Mouse (Mus musculus) retina, embryonic 14.5 days (tissue): ENCODE results near the gene Cd70.
A peak's percentile ranks its signal among the peaks of the same experiment; 100 is the strongest.

ENCODE experiments used
- DNase-seq: peaks from one replicate; pipeline ENCODE4 v3.0.0-alpha.2; 2015; ENCODE audit warnings: low spot score

The Cd70 gene

DNA sequence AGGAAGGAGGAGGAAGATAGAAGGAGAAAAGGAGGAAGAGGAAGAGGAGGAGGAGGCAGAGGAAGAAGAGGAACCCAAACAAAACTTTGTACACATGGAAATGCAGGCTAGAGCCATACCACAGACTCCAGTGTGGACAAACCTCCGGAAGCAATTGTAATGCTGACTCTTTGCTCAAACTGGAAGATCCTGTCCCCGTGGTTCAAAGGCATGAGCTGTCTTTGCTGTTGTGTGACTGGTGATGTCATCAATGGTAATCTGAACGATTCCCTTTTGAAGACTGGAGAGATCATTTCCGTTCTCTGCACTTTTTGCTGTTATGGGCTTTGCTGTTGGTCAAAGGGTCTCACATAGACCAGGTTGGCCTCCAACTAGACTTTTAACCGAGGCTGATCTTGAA, 51.3 kb downstream of the Cd70 start:
- DNase-seq: no peak

DNA sequence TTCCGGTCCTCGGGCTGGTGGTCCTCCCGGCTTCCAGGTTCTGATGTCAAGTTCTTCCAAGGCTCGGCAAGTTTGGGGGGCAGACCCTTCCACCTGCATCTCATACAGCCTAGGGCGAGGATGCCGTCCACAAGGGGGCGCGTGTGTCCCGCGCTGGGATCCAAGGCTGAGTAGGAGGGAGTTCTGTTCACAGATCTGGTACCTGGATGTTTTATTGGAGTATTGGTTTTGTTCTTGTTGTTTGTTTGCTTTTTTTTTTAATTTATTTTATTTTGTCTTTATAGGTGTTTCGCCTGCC, 53.0 kb downstream of the Cd70 start:
- peak; percentile 86 for DNase-seq
